Mouse (Mus musculus): Measurements from ENCODE around the gene Slc39a11. TPM values are rescaled to one million over a fixed set of nuclear protein-coding genes. Genes with fewer than 3 reads are reported as not detected.

Gene Slc39a11
- polyA plus RNA-seq, 1 experiment from 2014 or later, result 30.0 TPM

DNA sequence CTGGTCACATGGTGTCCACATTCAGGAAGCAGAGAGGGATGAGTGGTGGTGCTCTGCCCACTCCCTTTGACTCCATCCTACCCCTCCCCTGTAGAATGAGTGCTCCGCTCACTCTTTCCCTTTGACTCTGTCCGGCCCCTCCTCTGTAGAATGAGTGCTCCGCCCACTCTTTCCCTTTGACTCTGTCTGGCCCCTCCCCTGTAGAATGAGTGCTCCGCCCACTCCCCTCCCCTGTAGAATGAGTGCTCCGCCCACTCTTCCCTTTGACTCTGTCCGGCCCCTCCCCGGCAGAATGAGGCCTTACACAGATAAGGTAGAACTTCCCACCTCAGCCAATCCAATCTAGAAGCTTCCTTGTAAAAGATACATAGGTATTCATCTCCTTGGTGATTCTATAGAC, 137.7 kb downstream of the Slc39a11 start:
- 95% methylated on average over 7 of the region's 7 CpGs for WGBS
- no peak overlapping the region for H3K4me3 ChIP-seq

DNA sequence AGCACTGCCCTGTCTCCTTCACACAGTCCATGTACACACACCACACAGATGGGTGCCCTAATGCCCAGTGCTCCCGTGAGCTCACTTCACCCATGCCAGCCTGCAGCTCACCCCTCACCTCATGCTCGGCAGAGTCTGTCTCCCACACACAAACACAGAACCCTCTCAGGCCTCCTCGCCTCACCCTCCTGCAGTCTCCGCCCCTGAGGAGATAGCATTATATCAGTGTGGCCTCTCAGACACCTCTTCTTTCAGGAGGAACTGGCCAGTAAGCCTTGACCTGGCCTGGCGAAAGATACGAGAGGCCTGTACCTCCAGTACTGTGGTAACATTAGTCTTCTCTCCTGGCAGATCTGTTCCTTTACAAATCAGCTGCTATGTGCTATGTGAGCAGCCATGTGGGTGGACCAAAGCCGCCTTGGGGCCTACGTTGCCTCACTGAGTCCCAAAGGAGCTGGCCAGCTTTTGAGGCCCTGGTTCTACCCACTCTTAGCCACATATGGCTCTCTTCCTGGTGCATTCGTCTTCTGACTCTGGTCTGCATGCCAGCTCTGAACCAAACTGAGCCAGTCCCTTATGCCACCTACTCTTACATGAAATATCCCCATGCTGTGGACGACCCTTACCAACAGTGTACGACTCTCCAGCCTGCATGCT, 138.8 kb downstream of the Slc39a11 start:
- no peak overlapping the region for H3K27ac ChIP-seq
- H3K36me3 ChIP-seq, result no peaks in the 10 kb centered on the region
- 83% methylated on average over 11 of the region's 11 CpGs for WGBS
- H3K9me3 ChIP-seq, result no peaks in the 10 kb centered on the region
- H3K27me3 ChIP-seq, result no peaks in the 10 kb centered on the region
- no peak overlapping the region for H3K4me2 ChIP-seq
- no peak overlapping the region for H3K4me3 ChIP-seq
- no peak overlapping the region for H3K9ac ChIP-seq
- ATAC-seq (ENCODE audit: insufficient number of reproducible peaks, low FRiP score, low TSS enrichment, low read depth), result no peak
- H3K4me1 ChIP-seq, result peaks cover 11% of the 10 kb centered on the region; the same call in 1 of the 2 replicates

More for the DNA sequence above, 137.7 kb downstream of the Slc39a11 start:
- H3K9ac ChIP-seq, result no peak overlapping the region
- H3K4me2 ChIP-seq, result no peak overlapping the region
- H3K9me3 ChIP-seq, result no peaks in the 10 kb centered on the region
- H3K27ac ChIP-seq, result no peak overlapping the region
- H3K36me3 ChIP-seq, result no peaks in the 10 kb centered on the region
- H3K27me3 ChIP-seq, result no peaks in the 10 kb centered on the region
- H3K4me1 ChIP-seq, result peaks cover 15% of the 10 kb centered on the region
- no peak for ATAC-seq (ENCODE audit: insufficient number of reproducible peaks, low FRiP score, low TSS enrichment, low read depth)

GRCm38 (mm10) chr11:113510249-113510648, 139.6 kb downstream of the Slc39a11 start:
- Histone ChIP-seq H3K36me3 (no peaks in the 10 kb centered on the region), H3K4me2 (no peak overlapping the region), H3K9me3 (no peaks in the 10 kb centered on the region), H3K9ac (no peak overlapping the region), H3K4me1 (peaks cover 11% of the 10 kb centered on the region; the same call in 1 of the 2 replicates), H3K4me3 (no peak overlapping the region), H3K27ac (no peak overlapping the region), H3K27me3 (no peaks in the 10 kb centered on the region)
- WGBS, result 57% methylated on average over 7 of the region's 7 CpGs
- no peak for ATAC-seq (ENCODE audit: insufficient number of reproducible peaks, low FRiP score, low TSS enrichment, low read depth)

DNA sequence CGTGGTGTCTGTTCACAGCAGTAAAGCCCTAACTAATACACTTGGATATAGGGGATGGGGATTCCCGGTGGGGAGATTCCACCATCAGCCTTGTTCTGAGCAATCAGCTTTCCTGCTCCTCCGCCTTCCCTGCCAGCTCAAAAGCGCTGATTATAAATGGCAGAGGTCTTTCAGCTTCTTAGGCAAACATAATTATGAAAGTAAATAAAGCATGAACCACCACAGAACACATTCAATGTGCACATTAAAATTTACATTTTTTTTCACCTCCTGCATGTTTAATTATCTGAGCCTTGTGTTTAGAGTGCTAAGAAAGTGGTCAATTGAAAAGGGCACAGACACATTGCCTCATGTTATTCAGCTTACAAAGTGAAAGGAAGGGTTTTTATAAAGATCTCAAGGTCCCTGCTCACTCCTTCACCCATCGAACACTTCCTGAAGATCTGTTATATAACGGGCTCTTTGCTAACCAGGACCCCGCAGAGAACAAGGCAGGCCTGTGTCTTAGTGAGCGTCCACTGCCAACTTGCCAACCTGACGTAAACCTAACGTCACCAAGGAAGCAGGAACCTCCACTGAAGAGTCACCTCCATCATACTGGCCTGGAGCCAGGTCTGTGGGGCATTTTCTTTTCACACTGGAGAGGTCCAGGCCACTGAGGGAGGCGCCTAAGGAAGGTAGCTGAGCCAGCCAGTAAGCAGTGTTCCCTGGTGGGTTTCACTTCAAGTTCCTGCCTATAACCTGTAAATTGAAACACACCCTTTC, 142.0 kb downstream of the Slc39a11 start:
- Histone ChIP-seq H3K4me1 (peaks cover 11% of the 10 kb centered on the region; the same call in 1 of the 2 replicates), H3K27ac (peak overlapping the region; percentile 38; the same call in 1 of the 2 replicates), H3K9ac (no peak overlapping the region), H3K4me2 (no peak overlapping the region), H3K9me3 (no peaks in the 10 kb centered on the region), H3K4me3 (no peak overlapping the region), H3K27me3 (no peaks in the 10 kb centered on the region), H3K36me3 (no peaks in the 10 kb centered on the region)
- 0 out of 2 replicates have a peak, but pooled peaks have one; percentile 35 for ATAC-seq (ENCODE audit: insufficient number of reproducible peaks, low FRiP score, low TSS enrichment, low read depth)
- WGBS, result 57% methylated on average over 11 of the region's 11 CpGs

- Histone ChIP-seq H3K9ac (no peak overlapping the region), H3K9me3 (no peaks in the 10 kb centered on the region), H3K27me3 (no peaks in the 10 kb centered on the region), H3K4me2 (no peak overlapping the region), H3K27ac (no peak overlapping the region), H3K4me1 (peaks cover 5% of the 10 kb centered on the region; the same call in 1 of the 2 replicates), H3K4me3 (no peak overlapping the region), H3K36me3 (no peaks in the 10 kb centered on the region)
- WGBS, result 87% methylated on average over 12 of the region's 12 CpGs
- no peak for ATAC-seq (ENCODE audit: insufficient number of reproducible peaks, low FRiP score, low TSS enrichment, low read depth)
Observed at GRCm38 (mm10) chr11:113505551-113506160, 144.2 kb downstream of the Slc39a11 start.

DNA sequence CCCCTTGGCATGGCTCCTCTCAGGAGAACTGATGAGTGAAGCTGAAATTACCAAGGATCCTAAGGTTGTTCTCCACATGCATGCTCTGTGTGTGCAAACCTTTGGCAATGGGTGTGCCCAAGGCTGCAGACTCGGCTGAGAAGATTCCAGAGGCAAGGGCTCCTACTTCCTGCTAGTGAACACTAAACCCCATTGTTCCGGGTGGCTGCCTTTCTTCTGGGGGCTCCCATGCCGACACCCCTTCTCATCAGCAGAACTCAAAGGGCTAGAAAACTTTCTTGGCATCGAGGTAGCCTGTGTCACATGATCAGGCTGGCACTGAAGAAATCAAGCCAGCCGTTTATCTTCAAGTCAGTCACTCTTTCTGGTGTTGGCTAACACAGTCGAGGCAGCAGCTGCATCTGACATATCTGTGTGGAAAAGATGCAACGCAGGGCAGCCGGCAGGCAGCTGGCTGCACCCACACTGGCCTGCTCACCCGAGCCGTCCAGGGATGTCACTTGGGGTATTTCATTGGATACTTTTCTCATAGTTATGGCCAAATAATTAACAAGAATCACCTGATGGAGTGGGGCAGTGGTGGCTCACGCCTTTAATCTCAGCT, 145.3 kb downstream of the Slc39a11 start:
- H3K27ac ChIP-seq, result no peak overlapping the region
- ATAC-seq (ENCODE audit: insufficient number of reproducible peaks, low FRiP score, low TSS enrichment, low read depth), result no peak
- WGBS, result 74% methylated on average over 11 of the region's 11 CpGs

GRCm38 (mm10) chr11:113502968-113503367, 146.9 kb downstream of the Slc39a11 start:
- Histone ChIP-seq H3K27me3 (no peaks in the 10 kb centered on the region), H3K9me3 (no peaks in the 10 kb centered on the region), H3K9ac (no peak overlapping the region), H3K36me3 (no peaks in the 10 kb centered on the region), H3K4me2 (no peak overlapping the region), H3K4me1 (no peaks in the 10 kb centered on the region), H3K4me3 (no peak overlapping the region), H3K27ac (no peak overlapping the region)
- no peak for ATAC-seq (ENCODE audit: insufficient number of reproducible peaks, low FRiP score, low TSS enrichment, low read depth)
- WGBS, result 79% methylated on average over 6 of the region's 6 CpGs

More for the DNA sequence above, 145.3 kb downstream of the Slc39a11 start:
- Histone ChIP-seq H3K9ac (no peak overlapping the region), H3K36me3 (no peaks in the 10 kb centered on the region), H3K27me3 (no peaks in the 10 kb centered on the region), H3K9me3 (no peaks in the 10 kb centered on the region), H3K4me1 (peaks cover 5% of the 10 kb centered on the region; the same call in 1 of the 2 replicates), H3K4me2 (no peak overlapping the region), H3K4me3 (no peak overlapping the region)

GRCm38 (mm10) chr11:113500631-113501305, 149.1 kb downstream of the Slc39a11 start:
- WGBS, result 68% methylated on average over 20 of the region's 20 CpGs

GRCm38 (mm10) chr11:113498889-113499288, 151.0 kb downstream of the Slc39a11 start:
- H3K9me3 ChIP-seq, result no peaks in the 10 kb centered on the region
- no peak for ATAC-seq (ENCODE audit: insufficient number of reproducible peaks, low FRiP score, low TSS enrichment, low read depth)
- WGBS, result 63% methylated on average over 9 of the region's 9 CpGs
- H3K4me1 ChIP-seq, result no peaks in the 10 kb centered on the region
- H3K9ac ChIP-seq, result no peak overlapping the region
- H3K36me3 ChIP-seq, result no peaks in the 10 kb centered on the region
- no peak overlapping the region for H3K4me3 ChIP-seq
- no peaks in the 10 kb centered on the region for H3K27me3 ChIP-seq
- H3K27ac ChIP-seq, result no peak overlapping the region
- no peak overlapping the region for H3K4me2 ChIP-seq

More at GRCm38 (mm10) chr11:113500631-113501305, 149.1 kb downstream of the Slc39a11 start:
- Histone ChIP-seq H3K36me3 (no peaks in the 10 kb centered on the region), H3K4me3 (no peak overlapping the region), H3K4me2 (no peak overlapping the region), H3K27ac (no peak overlapping the region), H3K4me1 (no peaks in the 10 kb centered on the region), H3K9ac (no peak overlapping the region), H3K27me3 (no peaks in the 10 kb centered on the region), H3K9me3 (no peaks in the 10 kb centered on the region)
- ATAC-seq (ENCODE audit: insufficient number of reproducible peaks, low FRiP score, low TSS enrichment, low read depth), result no peak

GRCm38 (mm10) chr11:113494021-113494546, 155.8 kb downstream of the Slc39a11 start:
- Histone ChIP-seq H3K27me3 (no peaks in the 10 kb centered on the region), H3K4me2 (no peak overlapping the region), H3K27ac (no peak overlapping the region), H3K9ac (no peak overlapping the region), H3K4me3 (no peak overlapping the region), H3K9me3 (no peaks in the 10 kb centered on the region), H3K4me1 (no peaks in the 10 kb centered on the region), H3K36me3 (no peaks in the 10 kb centered on the region)
- no peak for ATAC-seq (ENCODE audit: insufficient number of reproducible peaks, low FRiP score, low TSS enrichment, low read depth)
- WGBS, result 66% methylated on average over 12 of the region's 12 CpGs
